11 mouse cellular contexts compared by ENCODE assay signal in genomic region chr15:103453551-103454218, GRCm38 (mm10). TPM values are rescaled to one million over a fixed set of nuclear protein-coding genes. Genes with fewer than 3 reads are reported as not detected.
DNase-seq lines count a peak whose midpoint lies in the region; ATAC-seq and TF ChIP-seq lines count a peak whose summit lies in the region.
"Had no signal": no experiment of that assay in that cellular context is flagged by ENCODE, and none has a peak within 500 bp of the region (broad histone marks: within the 10 kb centered on the region; RNA-seq: fewer than 3 reads in every experiment).

Nckap1l (plus strand) TSS chr15:103453794.

- no peak within 1 kb of the TSS for H3K4me3 ChIP-seq in heart, embryonic 11.5 days (ENCODE audit: low read depth, low read length)
- peak within 1 kb of the TSS; percentile 62 to 96 for H3K4me3 ChIP-seq in MEL (ENCODE audit: control insufficient read depth in 1 of 2, insufficient read depth in 1 of 2, low read depth in 2 of 2, low read length in 2 of 2)
- peak within 1 kb of the TSS; percentile 18; the same call in 1 of the 2 replicates for H3K4me3 ChIP-seq in heart, postnatal 0 days (ENCODE audit: low read depth, low read length)
- no peak within 1 kb of the TSS for H3K4me3 ChIP-seq in forebrain, embryonic 16.5 days (replicated peaks; ENCODE audit: low read length)
- H3K4me3 ChIP-seq: heart, embryonic 13.5 days; neural tube, embryonic 13.5 days had no signal

- H3K79me2 ChIP-seq in MEL (ENCODE audit: control insufficient read depth, insufficient read depth, low read length, poor library complexity): peaks cover 10% of the 10 kb centered on the region

- no peaks in the 10 kb centered on the region for H3K9me3 ChIP-seq in heart, embryonic 11.5 days (replicated peaks; ENCODE audit: control insufficient read depth, low read length)
- H3K9me3 ChIP-seq in MEL (replicated peaks; ENCODE audit: insufficient read depth, low read length): no peaks in the 10 kb centered on the region
- no peaks in the 10 kb centered on the region for H3K9me3 ChIP-seq in heart, postnatal 0 days (replicated peaks; ENCODE audit: control insufficient read depth, low read length)
- H3K9me3 ChIP-seq in forebrain, embryonic 16.5 days (ENCODE audit: control insufficient read depth, low read length): no peaks in the 10 kb centered on the region
- H3K9me3 ChIP-seq: heart, embryonic 13.5 days; neural tube, embryonic 13.5 days had no signal

- TF ChIP-seq CTCF in MEL (IDR thresholded peaks at IDR 0.05 in 2 of 3, conservative IDR thresholded peaks at IDR 0.05 in 1 of 3; ENCODE audit: control insufficient read depth in 1 of 3, insufficient read depth in 1 of 3, low read depth in 2 of 3, low read length in 3 of 3, poor library complexity in 1 of 3, severe bottlenecking in 1 of 3): no peak
- TF ChIP-seq CTCF in heart, postnatal 0 days (IDR thresholded peaks at IDR 0.05; ENCODE audit: low read depth): no peak

- H3K4me2 ChIP-seq in heart, embryonic 11.5 days: no peak within 1 kb of the TSS
- peak within 1 kb of the TSS; percentile 23; the same call in 1 of the 2 replicates for H3K4me2 ChIP-seq in heart, postnatal 0 days (ENCODE audit: low read depth, low read length)
- no peak within 1 kb of the TSS for H3K4me2 ChIP-seq in forebrain, embryonic 16.5 days (ENCODE audit: low read length)
- H3K4me2 ChIP-seq: heart, embryonic 13.5 days; neural tube, embryonic 13.5 days had no signal

- WGBS in heart, embryonic 11.5 days (ENCODE audit: insufficient replicate concordance): 78% methylated on average over 13 of the region's 13 CpGs
- 71% methylated on average over 13 of the region's 13 CpGs for WGBS in heart, postnatal 0 days
- 92% methylated on average over 13 of the region's 13 CpGs for WGBS in forebrain, embryonic 16.5 days

- no peaks in the 10 kb centered on the region for H3K27me3 ChIP-seq in heart, embryonic 11.5 days (ENCODE audit: control insufficient read depth, insufficient read depth, low read length)
- H3K27me3 ChIP-seq in MEL (ENCODE audit: control insufficient read depth in 1 of 2, insufficient read depth in 2 of 2, low read length in 2 of 2): no peaks in the 10 kb centered on the region
- H3K27me3 ChIP-seq in heart, postnatal 0 days (ENCODE audit: control insufficient read depth, insufficient read depth, low read length): no peaks in the 10 kb centered on the region
- no peaks in the 10 kb centered on the region for H3K27me3 ChIP-seq in forebrain, embryonic 16.5 days (replicated peaks; ENCODE audit: control insufficient read depth, insufficient read depth, low read length)
- H3K27me3 ChIP-seq: heart, embryonic 13.5 days; neural tube, embryonic 13.5 days had no signal

- no peaks in the 10 kb centered on the region for H3K36me3 ChIP-seq in heart, embryonic 11.5 days (ENCODE audit: control insufficient read depth, insufficient read depth, low read length)
- peaks cover 0 to 10% of the 10 kb centered on the region in 2 experiments; a peak in 2 of 4 replicates for H3K36me3 ChIP-seq in MEL (ENCODE audit: control insufficient read depth in 1 of 2, insufficient read depth in 2 of 2, low read length in 2 of 2)
- H3K36me3 ChIP-seq in heart, postnatal 0 days (replicated peaks; ENCODE audit: control insufficient read depth, insufficient read depth, low read length): no peaks in the 10 kb centered on the region
- H3K36me3 ChIP-seq in forebrain, embryonic 16.5 days (ENCODE audit: control insufficient read depth, insufficient read depth): no peaks in the 10 kb centered on the region
- H3K36me3 ChIP-seq: heart, embryonic 13.5 days; neural tube, embryonic 13.5 days had no signal

- no peaks in the 10 kb centered on the region for H3K4me1 ChIP-seq in heart, embryonic 11.5 days (ENCODE audit: control insufficient read depth, insufficient read depth, low read length)
- 0 out of 4 replicates have a peak, but pooled peaks cover 0 to 3% of the 10 kb centered on the region in 2 experiments for H3K4me1 ChIP-seq in MEL (ENCODE audit: control insufficient read depth in 1 of 2, insufficient read depth in 2 of 2, low read length in 2 of 2)
- H3K4me1 ChIP-seq in heart, postnatal 0 days (ENCODE audit: control insufficient read depth, insufficient read depth): no peaks in the 10 kb centered on the region
- no peaks in the 10 kb centered on the region for H3K4me1 ChIP-seq in forebrain, embryonic 16.5 days (replicated peaks; ENCODE audit: control insufficient read depth, insufficient read depth, low read length)
- H3K4me1 ChIP-seq: heart, embryonic 13.5 days; neural tube, embryonic 13.5 days had no signal

- no peak for TF ChIP-seq EP300 in MEL (IDR thresholded peaks at IDR 0.05; ENCODE audit: low read depth in 1 of 2, low read length in 2 of 2)
- no peak for TF ChIP-seq EP300 in heart, postnatal 0 days (IDR thresholded peaks at IDR 0.05; ENCODE audit: low read depth)

- no peak within 1 kb of the TSS for H3K27ac ChIP-seq in heart, embryonic 11.5 days (ENCODE audit: low read depth, low read length)
- H3K27ac ChIP-seq in MEL (ENCODE audit: control insufficient read depth, low read depth, low read length): peak within 1 kb of the TSS; percentile 86
- H3K27ac ChIP-seq in heart, postnatal 0 days (ENCODE audit: low read depth): no peak within 1 kb of the TSS
- no peak within 1 kb of the TSS for H3K27ac ChIP-seq in forebrain, embryonic 16.5 days (ENCODE audit: low read length)
- H3K27ac ChIP-seq: heart, embryonic 13.5 days; neural tube, embryonic 13.5 days had no signal

- no peak within 1 kb of the TSS for H3K9ac ChIP-seq in heart, embryonic 11.5 days (ENCODE audit: low read depth, low read length)
- H3K9ac ChIP-seq in MEL (ENCODE audit: control insufficient read depth, low read depth, low read length, poor library complexity, severe bottlenecking): peak within 1 kb of the TSS; percentile 85
- H3K9ac ChIP-seq in heart, postnatal 0 days (replicated peaks; ENCODE audit: low read depth, low read length): no peak within 1 kb of the TSS
- no peak within 1 kb of the TSS for H3K9ac ChIP-seq in forebrain, embryonic 16.5 days (replicated peaks; ENCODE audit: low read depth, low read length)
- H3K9ac ChIP-seq: heart, embryonic 13.5 days; neural tube, embryonic 13.5 days had no signal

- ATAC-seq in heart, embryonic 11.5 days (replicated peaks; ENCODE audit: insufficient number of reproducible peaks, low FRiP score, low TSS enrichment): no peak
- no peak for ATAC-seq in heart, postnatal 0 days (ENCODE audit: insufficient read depth, low read depth)
- no peak for ATAC-seq in forebrain, embryonic 16.5 days
- ATAC-seq: Patski had no signal

- DNase-seq in heart, adult 18-20 months: peak; percentile 36 to 82
- DNase-seq in MEL (ENCODE audit: low read depth, low spot score): peak; percentile 93
- DNase-seq in heart, postnatal 0 days (ENCODE audit: low spot score): no peak
- peak; percentile 68 to 74 for DNase-seq in lung, adult 18-20 months
- DNase-seq in spleen, postnatal 36 days (ENCODE audit: low spot score in 2 of 2): peak; percentile 92 to 93
- no peak for DNase-seq in ovary, postnatal 14 days (ENCODE audit: low spot score)

- no peak for TF ChIP-seq RAD21 in MEL (IDR thresholded peaks at IDR 0.05; ENCODE audit: low read depth, low read length)

- peak; percentile 30 to 73; a peak in 2 of 4 replicates for TF ChIP-seq POLR2A in MEL (IDR thresholded peaks at IDR 0.05; ENCODE audit: control insufficient read depth in 1 of 2, insufficient read depth in 1 of 2, low read depth in 1 of 2, low read length in 2 of 2, poor library complexity in 1 of 2)

TF ChIP-seq in MEL, 35 proteins besides CTCF, POLR2A, EP300 and RAD21 (continues in another document):
- TF ChIP-seq SIN3A (IDR thresholded peaks at IDR 0.05; ENCODE audit: low read length) (peak; percentile 61; the same call in 1 of the 2 replicates), NELFE (IDR thresholded peaks at IDR 0.05; ENCODE audit: low read depth, low read length) (peak; percentile 59), USF2 (IDR thresholded peaks at IDR 0.05; ENCODE audit: borderline replicate concordance in 1 of 2, insufficient read depth in 1 of 2, low read depth in 1 of 2, low read length in 2 of 2) (no peak), ETS1 (IDR thresholded peaks at IDR 0.05; ENCODE audit: low read depth, low read length) (no peak), E2F4 (IDR thresholded peaks at IDR 0.05; ENCODE audit: borderline replicate concordance, low read depth, low read length) (no peak), MAZ (IDR thresholded peaks at IDR 0.05; ENCODE audit: low read depth, low read length) (no peak), TCF12 (IDR thresholded peaks at IDR 0.05; ENCODE audit: low read depth, low read length) (0 out of 2 replicates have a peak, but pooled peaks have one; percentile 22), NRF1 (IDR thresholded peaks at IDR 0.05; ENCODE audit: insufficient read depth, low read depth, low read length, poor library complexity, severe bottlenecking) (no peak), GATA1 (IDR thresholded peaks at IDR 0.05; ENCODE audit: low read depth, low read length) (no peak), ZKSCAN1 (IDR thresholded peaks at IDR 0.05; ENCODE audit: low read depth, low read length) (no peak), GABPA (IDR thresholded peaks at IDR 0.05; ENCODE audit: low read depth, low read length) (no peak), KAT2A (conservative IDR thresholded peaks at IDR 0.05; ENCODE audit: low read depth, low read length) (no peak), MAX (IDR thresholded peaks at IDR 0.05; ENCODE audit: low read length) (no peak), HCFC1 (IDR thresholded peaks at IDR 0.05; ENCODE audit: low read depth, low read length) (peak; percentile 40; the same call in 1 of the 2 replicates), JUND (IDR thresholded peaks at IDR 0.05; ENCODE audit: low read depth, low read length) (no peak), TBP (IDR thresholded peaks at IDR 0.05; ENCODE audit: low read depth, low read length) (peak; percentile 69), CHD1 (IDR thresholded peaks at IDR 0.05; ENCODE audit: low read depth, low read length) (no peak), CHD2 (IDR thresholded peaks at IDR 0.05; ENCODE audit: low read length) (no peak), BHLHE40 (IDR thresholded peaks at IDR 0.05; ENCODE audit: borderline replicate concordance, low read depth, low read length) (no peak), UBTF (IDR thresholded peaks at IDR 0.05; ENCODE audit: borderline replicate concordance, insufficient read depth, low read depth, low read length) (no peak)

RNA-seq across cellular contexts. Expression of gene Nckap1l, which starts in this region (rescaled TPM):
- total RNA-seq in heart, adult 18-20 months (2021): 1 to 10 TPM; 3.5 to 5.5 TPM
- 0.87 and 1.9 TPM in 2 replicates for polyA plus RNA-seq in heart, embryonic 11.5 days (2014; fragmentation: Nextera tagmentation; extraction: Ambion mirVana)
- total RNA-seq in MEL (2012; rRNA removed): 17.8 and 17.9 TPM in 2 replicates
- 10 to 100 TPM in 1 of 2 experiments, not detected in 1; 27.1 TPM for polyA plus RNA-seq in MEL (2012; ENCODE audit: insufficient read depth in 1 of 2, insufficient read length in 2 of 2, low read depth in 1 of 2, low replicate concordance in 2 of 2, missing spikeins in 1 of 2)
- total RNA-seq in heart, postnatal 0 days (2014; rRNA removed; ENCODE audit: low replicate concordance): 1.7 and 3.4 TPM in 2 replicates
- polyA plus RNA-seq in heart, postnatal 0 days (2015; fragmentation: Nextera tagmentation; extraction: Ambion mirVana): 0.93 and 0.97 TPM in 2 replicates
- 1.6 and 1.7 TPM in 2 replicates for polyA plus RNA-seq in forebrain, embryonic 16.5 days (2015; fragmentation: Nextera tagmentation; extraction: Ambion mirVana)

Comparison
In these comparisons a context has a peak if more than half of its experiments do, and no peak if none do; other contexts are left out.
1. DNase-seq: peak in heart, adult 18-20 months (2 of 2), MEL (single experiment), lung, adult 18-20 months (2 of 2) and spleen, postnatal 36 days (2 of 2); none in heart, postnatal 0 days (single experiment) and ovary, postnatal 14 days (single experiment).
2. H3K4me3 ChIP-seq: peak in MEL (2 of 2) and heart, postnatal 0 days (single experiment); none in heart, embryonic 11.5 days (single experiment) and forebrain, embryonic 16.5 days (single experiment).